Mouse (Mus musculus) lung, embryonic 14.5 days (tissue): ENCODE measurements around the gene Zbtb16. TPM values are rescaled to one million over a fixed set of nuclear protein-coding genes. Genes with fewer than 3 reads are reported as not detected.

Experiments used
- ATAC-seq: fragments of 200-750 bp; cut with Nextera tagmentation; 2 replicates; pipeline ENCODE4 v1.8.0; 2017; ENCODE audit warnings: mild to moderate bottlenecking, moderate TSS enrichment, moderate library complexity; ENCODE audit not compliant: insufficient read depth
- DNase-seq: peaks from one replicate; pipeline ENCODE4 v3.0.0-alpha.2; 2015
- H3K27ac ChIP-seq: fragments of 300-500 bp; sonication (generic); 2 replicates; pipeline ENCODE4 v1.5.1; 2014; ENCODE audit warnings: low read depth, mild to moderate bottlenecking, moderate library complexity
- H3K27me3 ChIP-seq: fragments of 300-500 bp; sonication (generic); 2 replicates; pipeline ENCODE4 v1.6.1; 2014; ENCODE audit warnings: low read length, control low read depth; ENCODE audit not compliant: insufficient read depth
- H3K36me3 ChIP-seq: fragments of 300-500 bp; sonication (generic); 2 replicates; pipeline ENCODE4 v1.6.1; 2014; ENCODE audit warnings: control low read depth; ENCODE audit not compliant: insufficient read depth
- H3K4me1 ChIP-seq: fragments of 300-500 bp; sonication (generic); 2 replicates; pipeline ENCODE4 v1.6.1; 2014; ENCODE audit warnings: antibody characterized with exemption, control low read depth; ENCODE audit not compliant: insufficient read depth
- H3K4me2 ChIP-seq: fragments of 300-500 bp; sonication (generic); 2 replicates; pipeline ENCODE4 v1.6.1; 2014; ENCODE audit warnings: mild to moderate bottlenecking
- H3K4me3 ChIP-seq: fragments of 300-500 bp; sonication (generic); 2 replicates; pipeline ENCODE4 v1.5.1; 2014; ENCODE audit warnings: low read depth, low read length
- H3K9ac ChIP-seq: fragments of 300-500 bp; sonication (generic); 2 replicates; pipeline ENCODE4 v1.6.1; 2014
- H3K9me3 ChIP-seq: fragments of 300-500 bp; sonication (generic); 2 replicates; pipeline ENCODE4 v1.6.1; 2016; ENCODE audit warnings: low read depth, low read length, control low read depth
- CTCF ChIP-seq: IDR thresholded peaks from 2 replicates; pipeline ENCODE4 v1.5.1; 2016; ENCODE audit warnings: antibody characterized with exemption, low read depth
- WGBS: fragments of 180-500 bp; shearing (Covaris S2); extraction: QIAGEN DNeasy Blood & Tissue Kit; methylation state at CpG from one replicate; pipeline ENCODE4 v1.1.7; 2014; 5-methylcytosine and 5-hydroxymethylcytosine counted together
- polyA plus RNA-seq: library from polyadenylated mRNA; unstranded; fragments of >200 nt; fragmentation: Nextera tagmentation; extraction: Ambion mirVana; gene quantifications from 2 replicates; pipeline ENCODE4 v1.2.1, GENCODE M21; 2014

Gene Zbtb16
- polyA plus RNA-seq, 1 experiment from 2014 or later = 0.71 TPM

GRCm38 (mm10) chr9:48740732-48741255 lies 95.2 kb downstream of the Zbtb16 start:
- Histone ChIP-seq H3K4me2 (peak overlapping the region; percentile 5; the same call in 1 of the 2 replicates), H3K9ac (no peak overlapping the region), H3K36me3 (no peaks in the 10 kb centered on the region), H3K27me3 (0 out of 2 replicates have a peak, but pooled peaks cover 6% of the 10 kb centered on the region), H3K9me3 (no peaks in the 10 kb centered on the region), H3K27ac (no peak overlapping the region), H3K4me1 (peaks cover 41% of the 10 kb centered on the region), H3K4me3 (no peak overlapping the region)
- no peak for TF ChIP-seq CTCF
- ATAC-seq = no peak
- DNase-seq = no peak
- 47% methylated on average over 4 of the region's 4 CpGs for WGBS

DNA sequence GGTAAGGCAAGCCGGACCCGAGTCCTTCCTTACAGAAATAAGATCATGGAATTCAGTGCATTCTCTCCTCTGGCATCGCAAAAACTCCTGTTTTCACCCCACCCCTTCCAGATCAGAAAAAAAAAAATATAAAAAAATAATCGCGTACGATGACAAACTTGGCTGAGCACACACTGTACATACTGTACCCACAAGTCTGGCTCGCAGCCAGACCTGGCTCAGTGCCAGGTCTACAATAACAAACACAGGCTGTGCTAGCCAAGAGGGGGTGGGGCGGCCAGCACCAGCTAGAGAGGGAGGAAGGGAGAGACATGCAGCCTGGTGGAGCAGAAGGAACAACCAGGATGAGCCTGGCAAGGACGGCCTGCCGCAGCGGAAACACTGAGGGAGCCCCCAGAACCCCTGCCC lies 95.9 kb downstream of the Zbtb16 start:
- Histone ChIP-seq H3K4me3 (no peak overlapping the region), H3K27ac (no peak overlapping the region), H3K4me2 (peak overlapping the region; percentile 5), H3K9me3 (no peaks in the 10 kb centered on the region), H3K4me1 (peaks cover 36% of the 10 kb centered on the region), H3K9ac (no peak overlapping the region), H3K36me3 (no peaks in the 10 kb centered on the region), H3K27me3 (peaks cover 12% of the 10 kb centered on the region)
- WGBS = 2% methylated on average over 11 of the region's 11 CpGs
- ATAC-seq (peak; percentile 95), DNase-seq (peak; percentile 99)
- TF ChIP-seq CTCF = no peak

- H3K27ac ChIP-seq = no peak overlapping the region
- H3K27me3 ChIP-seq = peaks cover 21% of the 10 kb centered on the region
- H3K4me3 ChIP-seq = no peak overlapping the region
- ATAC-seq (no peak), DNase-seq (no peak)
- no peak for TF ChIP-seq CTCF
- no peaks in the 10 kb centered on the region for H3K36me3 ChIP-seq
- WGBS = 76% methylated on average over 9 of the region's 9 CpGs
- no peaks in the 10 kb centered on the region for H3K9me3 ChIP-seq
- H3K4me1 ChIP-seq = peaks cover 30% of the 10 kb centered on the region
- H3K9ac ChIP-seq = no peak overlapping the region
- H3K4me2 ChIP-seq = no peak overlapping the region
Observed at GRCm38 (mm10) chr9:48738795-48739476, 97.1 kb downstream of the Zbtb16 start.

- ATAC-seq = no peak
- WGBS = 15% methylated on average over 2 of the region's 2 CpGs
- H3K4me3 ChIP-seq = no peak overlapping the region
Observed at GRCm38 (mm10) chr9:48737911-48738310, 98.1 kb downstream of the Zbtb16 start.

GRCm38 (mm10) chr9:48737210-48737850 lies 98.7 kb downstream of the Zbtb16 start:
- ATAC-seq (peak; percentile 85), DNase-seq (peak; percentile 96)
- Histone ChIP-seq H3K27ac (0 out of 2 replicates have a peak overlapping the region, but pooled peaks have one; percentile 43), H3K4me3 (no peak overlapping the region; the same call in 1 of the 2 replicates), H3K27me3 (peaks cover 26% of the 10 kb centered on the region), H3K4me2 (peak overlapping the region; percentile 43), H3K36me3 (no peaks in the 10 kb centered on the region), H3K9ac (no peak overlapping the region), H3K9me3 (no peaks in the 10 kb centered on the region), H3K4me1 (peaks cover 30% of the 10 kb centered on the region)
- no peak for TF ChIP-seq CTCF
- 12% methylated on average over 13 of the region's 13 CpGs for WGBS

More at GRCm38 (mm10) chr9:48737911-48738310, 98.1 kb downstream of the Zbtb16 start:
- Histone ChIP-seq H3K27ac (0 out of 2 replicates have a peak overlapping the region, but pooled peaks have one; percentile 43), H3K36me3 (no peaks in the 10 kb centered on the region), H3K4me2 (peak overlapping the region; percentile 43), H3K9me3 (no peaks in the 10 kb centered on the region), H3K9ac (no peak overlapping the region), H3K27me3 (peaks cover 25% of the 10 kb centered on the region), H3K4me1 (peaks cover 30% of the 10 kb centered on the region)
- DNase-seq = no peak
- no peak for TF ChIP-seq CTCF

DNA sequence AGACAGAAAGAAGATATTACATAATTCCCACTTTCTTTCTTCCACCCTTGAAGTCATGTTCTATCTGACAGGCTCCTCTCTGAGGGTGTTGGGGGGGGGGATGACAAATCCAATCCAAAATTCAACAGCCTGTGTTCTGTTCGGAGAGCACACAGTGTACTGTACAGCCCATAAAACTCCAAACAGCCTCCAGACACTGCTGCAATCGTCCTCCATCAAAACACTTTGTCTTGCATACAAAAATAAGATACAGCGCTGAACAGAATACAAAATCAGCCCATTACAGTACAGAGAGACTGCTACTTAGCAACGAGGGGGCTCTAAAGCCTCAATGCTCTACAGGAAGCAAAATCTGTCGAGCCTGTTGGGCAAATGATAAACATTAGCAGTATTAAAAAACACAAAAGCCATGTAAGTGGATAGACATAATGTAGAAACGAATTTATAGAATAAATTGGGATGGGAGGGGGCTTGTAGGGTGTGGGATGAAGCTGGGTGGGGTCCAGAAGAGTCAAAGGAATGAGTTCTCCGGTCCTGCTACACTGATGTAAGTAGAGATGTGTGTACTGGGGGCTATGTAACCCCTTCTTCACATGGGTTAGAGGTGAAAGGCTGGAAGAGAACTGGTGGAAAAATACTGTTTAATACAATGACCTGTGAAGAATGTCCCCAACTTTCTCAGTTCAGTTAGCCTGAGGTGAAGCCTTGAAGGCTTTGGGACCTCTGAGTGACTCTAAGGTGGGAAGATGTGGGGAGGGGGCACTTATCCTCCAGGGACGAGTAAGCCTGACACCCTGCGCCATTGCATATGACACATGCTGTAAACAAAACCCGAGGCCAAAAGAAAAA lies 99.4 kb downstream of the Zbtb16 start:
- no peak overlapping the region for H3K27ac ChIP-seq
- no peaks in the 10 kb centered on the region for H3K36me3 ChIP-seq
- H3K27me3 ChIP-seq = peaks cover 23% of the 10 kb centered on the region
- H3K4me3 ChIP-seq = no peak overlapping the region
- H3K9me3 ChIP-seq = no peaks in the 10 kb centered on the region
- peak overlapping the region; percentile 43 for H3K4me2 ChIP-seq
- 30% methylated on average over 10 of the region's 10 CpGs for WGBS
- DNase-seq (peak; percentile 32), ATAC-seq (no peak)
- H3K9ac ChIP-seq = no peak overlapping the region
- peaks cover 30% of the 10 kb centered on the region for H3K4me1 ChIP-seq
- TF ChIP-seq CTCF = no peak
